Mouse (Mus musculus): Measurements from ENCODE around the gene B3galt4. TPM values are rescaled to one million over a fixed set of nuclear protein-coding genes. Genes with fewer than 3 reads are reported as not detected.
"Not testable (repeated sequence)": the region's sequence is repeated elsewhere in the genome, so short reads cannot be mapped to it uniquely, and the experiment has no call there.

The B3galt4 gene
- polyA plus RNA-seq, 1 experiment from 2014 or later, result 2.8 TPM

- Histone ChIP-seq H3K4me3 (ENCODE audit: low read depth, low read length) (0 out of 2 replicates have a peak overlapping the region, but pooled peaks have one; percentile 12), H3K4me2 (peak overlapping the region; percentile 96), H3K4me1 (ENCODE audit: control insufficient read depth, insufficient read depth, low read length) (peaks cover 45% of the 10 kb centered on the region), H3K36me3 (ENCODE audit: control insufficient read depth, insufficient read depth, low read length) (peaks cover 19% of the 10 kb centered on the region), H3K27ac (ENCODE audit: low read depth, low read length) (no peak overlapping the region), H3K9me3 (replicated peaks; ENCODE audit: control insufficient read depth, low read length) (no peaks in the 10 kb centered on the region), H3K9ac (ENCODE audit: low read depth, low read length) (0 out of 2 replicates have a peak overlapping the region, but pooled peaks have one; percentile 34), H3K27me3 (ENCODE audit: control insufficient read depth, insufficient read depth, low read length) (no peaks in the 10 kb centered on the region)
- 78% methylated on average over 3 of the region's 3 CpGs for WGBS (ENCODE audit: insufficient replicate concordance)
- ATAC-seq (replicated peaks; ENCODE audit: insufficient number of reproducible peaks, low FRiP score, low TSS enrichment), result no peak
Measured at GRCm38 (mm10) chr17:33953310-33953709, 2.0 kb upstream of the B3galt4 start.

DNA sequence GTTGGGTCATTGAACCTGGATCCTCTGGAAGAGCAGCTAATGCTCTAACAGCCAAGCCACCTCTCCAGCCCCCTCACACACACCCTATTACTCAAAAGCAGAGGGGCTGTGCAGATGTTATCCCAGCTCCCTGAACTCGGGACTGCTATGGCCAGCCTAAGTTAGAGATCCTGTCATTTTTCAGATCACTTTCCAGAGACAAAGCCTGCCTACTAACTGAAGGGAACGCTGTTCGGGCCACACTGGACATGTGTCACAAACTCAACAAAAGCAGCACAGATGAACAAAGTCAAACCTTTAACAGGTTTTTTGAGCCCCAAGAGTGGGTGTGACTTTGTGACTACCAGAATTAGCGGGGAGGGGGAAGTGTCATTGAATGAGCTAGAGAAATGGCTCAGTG, 1.6 kb upstream of the B3galt4 start:
- no peaks in the 10 kb centered on the region for H3K27me3 ChIP-seq (ENCODE audit: control insufficient read depth, insufficient read depth, low read length)
- H3K4me3 ChIP-seq (ENCODE audit: low read depth, low read length), result 0 out of 2 replicates have a peak overlapping the region, but pooled peaks have one; percentile 12
- H3K36me3 ChIP-seq (ENCODE audit: control insufficient read depth, insufficient read depth, low read length), result peaks cover 19% of the 10 kb centered on the region
- H3K9me3 ChIP-seq (replicated peaks; ENCODE audit: control insufficient read depth, low read length), result no peaks in the 10 kb centered on the region
- peaks cover 45% of the 10 kb centered on the region for H3K4me1 ChIP-seq (ENCODE audit: control insufficient read depth, insufficient read depth, low read length)
- peak overlapping the region; percentile 96 for H3K4me2 ChIP-seq
- H3K27ac ChIP-seq (ENCODE audit: low read depth, low read length), result no peak overlapping the region
- 83% methylated on average over 4 of the region's 4 CpGs for WGBS (ENCODE audit: insufficient replicate concordance)
- no peak for ATAC-seq (replicated peaks; ENCODE audit: insufficient number of reproducible peaks, low FRiP score, low TSS enrichment)
- 0 out of 2 replicates have a peak overlapping the region, but pooled peaks have one; percentile 34 for H3K9ac ChIP-seq (ENCODE audit: low read depth, low read length)

DNA sequence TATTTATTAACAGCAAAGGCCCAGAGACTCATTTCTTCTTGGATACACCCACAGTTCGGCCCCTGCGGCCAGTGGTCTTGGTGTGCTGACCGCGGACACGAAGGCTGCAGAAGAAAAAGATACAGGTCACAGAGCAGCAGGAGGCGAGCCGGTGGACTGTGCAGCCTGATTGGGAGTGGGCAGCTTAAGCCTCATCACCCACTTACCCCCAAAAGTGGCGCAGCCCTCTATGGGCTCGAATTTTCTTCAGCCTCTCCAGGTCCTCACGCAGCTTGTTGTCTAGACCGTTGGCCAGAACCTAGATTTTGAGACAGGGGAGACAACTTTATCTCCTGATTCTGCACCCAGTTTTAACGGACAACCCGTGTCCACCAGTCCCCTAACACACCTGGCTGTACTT, 727 bp upstream of the B3galt4 start:
- peak overlapping the region; percentile 88; the same call in 1 of the 2 replicates for H3K27ac ChIP-seq (ENCODE audit: low read depth, low read length)
- not testable (repeated sequence) for ATAC-seq (replicated peaks; ENCODE audit: insufficient number of reproducible peaks, low FRiP score, low TSS enrichment); H3K9me3 ChIP-seq (replicated peaks; ENCODE audit: control insufficient read depth, low read length); H3K9ac ChIP-seq (ENCODE audit: low read depth, low read length); H3K27me3 ChIP-seq (ENCODE audit: control insufficient read depth, insufficient read depth, low read length)
- peaks cover 19% of the 10 kb centered on the region for H3K36me3 ChIP-seq (ENCODE audit: control insufficient read depth, insufficient read depth, low read length)
- H3K4me3 ChIP-seq (ENCODE audit: low read depth, low read length), result peak overlapping the region; percentile 53
- H3K4me1 ChIP-seq (ENCODE audit: control insufficient read depth, insufficient read depth, low read length), result peaks cover 45% of the 10 kb centered on the region
- H3K4me2 ChIP-seq, result peak overlapping the region; percentile 96
- 73% methylated on average over 13 of the region's 13 CpGs for WGBS (ENCODE audit: insufficient replicate concordance)

GRCm38 (mm10) chr17:33950131-33950625, 1.1 kb downstream of the B3galt4 start:
- ATAC-seq (replicated peaks; ENCODE audit: insufficient number of reproducible peaks, low FRiP score, low TSS enrichment), result no peak
- Histone ChIP-seq H3K9me3 (replicated peaks; ENCODE audit: control insufficient read depth, low read length) (no peaks in the 10 kb centered on the region), H3K9ac (ENCODE audit: low read depth, low read length) (peak overlapping the region; percentile 77; the same call in 1 of the 2 replicates), H3K36me3 (ENCODE audit: control insufficient read depth, insufficient read depth, low read length) (peaks cover 23% of the 10 kb centered on the region), H3K4me2 (peak overlapping the region; percentile 96), H3K4me1 (ENCODE audit: control insufficient read depth, insufficient read depth, low read length) (peaks cover 39% of the 10 kb centered on the region), H3K27me3 (ENCODE audit: control insufficient read depth, insufficient read depth, low read length) (no peaks in the 10 kb centered on the region), H3K4me3 (ENCODE audit: low read depth, low read length) (peak overlapping the region; percentile 53), H3K27ac (ENCODE audit: low read depth, low read length) (no peak overlapping the region)
- WGBS (ENCODE audit: insufficient replicate concordance), result 73% methylated on average over 10 of the region's 10 CpGs

DNA sequence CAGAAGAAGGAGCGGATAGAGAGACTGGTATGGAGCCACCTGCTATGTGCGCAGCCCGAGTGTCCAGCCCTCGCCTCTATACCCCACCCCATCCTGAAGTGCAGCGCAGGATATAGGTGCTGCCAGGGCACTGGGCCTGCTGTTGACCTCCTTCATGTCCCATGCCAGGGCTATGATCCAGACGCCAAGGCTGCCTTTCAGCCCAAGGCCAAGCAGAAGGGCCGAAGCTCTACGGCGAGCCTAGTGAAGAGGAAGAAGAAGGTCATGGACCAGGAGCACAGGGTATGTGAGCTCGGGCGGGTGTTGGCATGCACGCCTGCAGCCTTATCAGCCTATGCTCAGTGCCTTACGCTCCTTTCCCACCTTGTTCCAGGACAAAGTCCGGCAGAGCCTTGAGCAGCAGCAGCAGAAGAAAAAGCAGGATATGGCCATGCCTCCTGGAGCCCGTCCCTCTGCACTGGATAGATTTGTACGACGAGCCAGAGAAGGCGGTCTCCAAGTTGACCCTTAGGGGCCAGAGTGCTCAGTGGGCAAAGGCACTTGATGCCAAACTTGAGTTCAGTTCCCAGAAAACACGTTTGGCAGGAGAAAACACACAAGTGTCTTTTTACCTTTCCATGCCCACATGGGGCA, 2.3 kb downstream of the B3galt4 start:
- no peak overlapping the region for H3K4me3 ChIP-seq (ENCODE audit: low read depth, low read length)
- peaks cover 28% of the 10 kb centered on the region for H3K36me3 ChIP-seq (ENCODE audit: control insufficient read depth, insufficient read depth, low read length)
- peak overlapping the region; percentile 22; the same call in 1 of the 2 replicates for H3K9ac ChIP-seq (ENCODE audit: low read depth, low read length)
- H3K4me2 ChIP-seq, result no peak overlapping the region
- peaks cover 32% of the 10 kb centered on the region for H3K4me1 ChIP-seq (ENCODE audit: control insufficient read depth, insufficient read depth, low read length)
- H3K9me3 ChIP-seq (replicated peaks; ENCODE audit: control insufficient read depth, low read length), result no peaks in the 10 kb centered on the region
- WGBS (ENCODE audit: insufficient replicate concordance), result 90% methylated on average over 19 of the region's 19 CpGs
- H3K27me3 ChIP-seq (ENCODE audit: control insufficient read depth, insufficient read depth, low read length), result no peaks in the 10 kb centered on the region
- no peak overlapping the region for H3K27ac ChIP-seq (ENCODE audit: low read depth, low read length)
- no peak for ATAC-seq (replicated peaks; ENCODE audit: insufficient number of reproducible peaks, low FRiP score, low TSS enrichment)

DNA sequence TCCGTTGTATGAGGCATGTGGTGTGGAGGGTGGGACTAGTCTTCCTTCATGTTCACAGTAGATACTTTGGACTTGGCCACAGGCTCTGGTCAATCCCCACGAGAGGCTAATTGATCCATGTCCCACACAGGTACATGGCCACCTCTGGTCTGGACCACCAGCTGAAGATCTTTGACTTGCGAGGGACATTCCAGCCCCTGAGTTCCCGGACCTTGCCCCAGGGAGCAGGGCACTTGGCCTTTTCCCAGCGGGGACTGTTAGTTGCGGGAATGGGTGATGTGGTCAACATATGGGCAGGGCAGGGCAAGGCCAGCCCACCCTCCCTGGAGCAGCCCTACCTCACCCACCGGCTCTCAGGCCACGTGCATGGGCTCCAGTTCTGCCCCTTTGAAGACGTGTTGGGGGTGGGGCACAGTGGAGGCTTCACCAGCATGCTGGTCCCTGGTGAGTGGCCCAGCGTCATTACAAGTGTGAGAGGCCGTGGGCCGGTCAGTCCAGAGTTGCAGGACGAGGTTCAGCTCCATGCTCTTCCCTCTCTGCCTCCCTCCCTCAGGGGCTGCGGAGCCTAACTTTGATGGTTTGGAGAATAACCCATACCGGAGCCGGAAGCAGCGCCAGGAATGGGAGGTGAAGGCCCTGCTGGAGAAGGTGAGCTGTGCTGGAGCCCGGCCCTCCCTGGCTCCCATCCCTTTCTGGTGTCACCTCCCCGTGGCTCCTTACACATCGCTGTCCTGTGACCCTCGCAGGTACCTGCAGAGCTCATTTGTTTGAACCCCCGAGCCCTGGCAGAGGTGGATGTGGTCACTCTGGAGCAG, 3.0 kb downstream of the B3galt4 start:
- WGBS (ENCODE audit: insufficient replicate concordance), result 83% methylated on average over 22 of the region's 22 CpGs
- no peak overlapping the region for H3K9ac ChIP-seq (ENCODE audit: low read depth, low read length)
- peaks cover 25% of the 10 kb centered on the region for H3K4me1 ChIP-seq (ENCODE audit: control insufficient read depth, insufficient read depth, low read length)
- peaks cover 24% of the 10 kb centered on the region for H3K36me3 ChIP-seq (ENCODE audit: control insufficient read depth, insufficient read depth, low read length)
- H3K4me3 ChIP-seq (ENCODE audit: low read depth, low read length), result no peak overlapping the region
- H3K9me3 ChIP-seq (replicated peaks; ENCODE audit: control insufficient read depth, low read length), result no peaks in the 10 kb centered on the region
- H3K27ac ChIP-seq (ENCODE audit: low read depth, low read length), result no peak overlapping the region
- no peak overlapping the region for H3K4me2 ChIP-seq
- no peaks in the 10 kb centered on the region for H3K27me3 ChIP-seq (ENCODE audit: control insufficient read depth, insufficient read depth, low read length)
- no peak for ATAC-seq (replicated peaks; ENCODE audit: insufficient number of reproducible peaks, low FRiP score, low TSS enrichment)

DNA sequence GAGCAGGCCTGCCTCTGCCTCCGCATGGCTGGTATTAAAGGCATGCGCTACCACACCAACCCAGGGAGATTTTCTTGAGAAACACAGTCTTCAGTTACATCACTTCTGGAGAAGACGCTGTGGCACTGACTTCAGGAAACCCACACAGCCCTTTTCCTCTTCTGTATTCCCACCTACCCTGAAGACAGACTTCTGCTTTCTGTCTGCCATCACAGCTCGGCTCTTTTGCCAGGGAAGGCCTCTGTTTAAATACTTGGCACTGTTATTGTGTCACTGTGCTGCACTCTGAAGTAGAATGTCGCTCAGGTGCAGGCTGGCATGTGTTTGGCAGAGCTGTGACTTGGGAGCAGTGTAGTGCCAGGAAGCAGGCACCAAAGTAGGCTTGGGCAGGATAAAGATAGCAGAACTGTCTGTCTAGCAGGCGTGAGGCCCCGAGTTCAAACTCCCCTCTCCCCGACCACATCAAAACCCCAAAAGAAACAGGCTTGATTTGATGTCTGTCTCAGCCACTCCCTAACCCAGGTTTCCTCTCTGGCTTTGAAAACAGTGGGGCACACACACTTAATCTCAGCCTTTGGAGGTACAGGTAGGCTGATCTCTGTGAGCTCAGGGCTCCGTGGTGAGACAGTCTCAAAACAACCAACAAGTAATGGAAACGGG, 3.7 kb downstream of the B3galt4 start:
- no peak overlapping the region for H3K9ac ChIP-seq (ENCODE audit: low read depth, low read length)
- H3K9me3 ChIP-seq (replicated peaks; ENCODE audit: control insufficient read depth, low read length), result no peaks in the 10 kb centered on the region
- no peak overlapping the region for H3K4me3 ChIP-seq (ENCODE audit: low read depth, low read length)
- H3K27me3 ChIP-seq (ENCODE audit: control insufficient read depth, insufficient read depth, low read length), result no peaks in the 10 kb centered on the region
- peaks cover 17% of the 10 kb centered on the region for H3K36me3 ChIP-seq (ENCODE audit: control insufficient read depth, insufficient read depth, low read length)
- peaks cover 18% of the 10 kb centered on the region for H3K4me1 ChIP-seq (ENCODE audit: control insufficient read depth, insufficient read depth, low read length)
- no peak overlapping the region for H3K4me2 ChIP-seq
- WGBS (ENCODE audit: insufficient replicate concordance), result 88% methylated on average over 10 of the region's 10 CpGs
- H3K27ac ChIP-seq (ENCODE audit: low read depth, low read length), result no peak overlapping the region
- ATAC-seq (replicated peaks; ENCODE audit: insufficient number of reproducible peaks, low FRiP score, low TSS enrichment), result no peak

DNA sequence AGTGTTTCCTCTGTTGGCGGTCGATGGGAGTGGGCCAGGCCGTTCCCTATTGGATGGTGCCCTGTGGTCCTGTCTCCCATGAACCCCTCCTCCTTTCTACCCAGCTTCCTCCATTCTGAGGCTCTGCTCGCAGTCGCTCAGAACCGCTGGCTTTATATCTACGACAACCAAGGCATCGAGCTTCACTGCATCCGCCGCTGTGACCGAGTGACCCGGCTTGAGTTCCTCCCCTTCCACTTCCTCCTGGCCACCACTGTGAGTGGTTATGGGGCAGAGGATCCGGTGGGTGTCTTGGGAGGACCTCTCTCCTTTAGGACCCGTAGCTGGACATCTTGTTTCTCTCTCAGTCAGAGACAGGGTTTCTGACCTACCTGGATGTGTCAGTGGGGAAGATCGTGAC, 7.8 kb downstream of the B3galt4 start:
- Histone ChIP-seq H3K4me2 (no peak overlapping the region), H3K27ac (ENCODE audit: low read depth, low read length) (no peak overlapping the region), H3K4me1 (ENCODE audit: control insufficient read depth, insufficient read depth, low read length) (peaks cover 13% of the 10 kb centered on the region), H3K9me3 (replicated peaks; ENCODE audit: control insufficient read depth, low read length) (no peaks in the 10 kb centered on the region), H3K9ac (ENCODE audit: low read depth, low read length) (no peak overlapping the region), H3K4me3 (ENCODE audit: low read depth, low read length) (no peak overlapping the region), H3K27me3 (ENCODE audit: control insufficient read depth, insufficient read depth, low read length) (no peaks in the 10 kb centered on the region), H3K36me3 (ENCODE audit: control insufficient read depth, insufficient read depth, low read length) (peaks cover 11% of the 10 kb centered on the region)
- 93% methylated on average over 15 of the region's 15 CpGs for WGBS (ENCODE audit: insufficient replicate concordance)
- ATAC-seq (replicated peaks; ENCODE audit: insufficient number of reproducible peaks, low FRiP score, low TSS enrichment), result no peak

Measured in heart, embryonic 11.5 days (tissue).